Mouse (Mus musculus): ENCODE data around the gene Gm14548. TPM values are rescaled to one million over a fixed set of nuclear protein-coding genes. Genes with fewer than 3 reads are reported as not detected.

Gene Gm14548
- polyA plus RNA-seq (2012; rRNA removed; ENCODE audit: low replicate concordance), result 1.4 and 1.6 TPM in 2 replicates

GRCm38 (mm10) chr7:3898036-3898590 lies at the start of gene Gm14548:
Gm14548 (minus strand) TSS chr7:3898120.

GRCm38 (mm10) chr7:3915387-3915786 lies 17.5 kb upstream of the Gm14548 start, which contains the start of gene Lilra6:
Lilra6 (minus strand) TSS chr7:3915503.

GRCm38 (mm10) chr7:3844951-3845350 lies 53.0 kb downstream of the Gm14548 start, which contains the start of gene Pira2:
Pira2 (minus strand) TSS chr7:3845051.

Other genes starting within 250 kb of the Gm14548 start
- 5.2 and 5.6 TPM in 2 replicates for gene Leng1, start 232.3 kb downstream of the Gm14548 start, polyA plus RNA-seq (2012; rRNA removed; ENCODE audit: low replicate concordance)
- gene Tmc4, start 220.6 kb downstream of the Gm14548 start, polyA plus RNA-seq (2012; rRNA removed; ENCODE audit: low replicate concordance), result 5.0 and 61.2 TPM in 2 replicates
- gene Tsen34, start 205.3 kb downstream of the Gm14548 start, polyA plus RNA-seq (2012; rRNA removed; ENCODE audit: low replicate concordance), result 95.9 and 159 TPM in 2 replicates
- gene Mboat7, start 204.6 kb downstream of the Gm14548 start, polyA plus RNA-seq (2012; rRNA removed; ENCODE audit: low replicate concordance), result 34.0 and 69.4 TPM in 2 replicates
- gene Rps9, start 194.1 kb downstream of the Gm14548 start, polyA plus RNA-seq (2012; rRNA removed; ENCODE audit: low replicate concordance), result 1,410 and 2,641 TPM in 2 replicates
- gene Pirb, start 177.7 kb downstream of the Gm14548 start, polyA plus RNA-seq (2012; rRNA removed; ENCODE audit: low replicate concordance), result 26.6 and 30.3 TPM in 2 replicates
- 0.37 and 0.82 TPM in 2 replicates for gene Gm15448, start 72.4 kb downstream of the Gm14548 start, polyA plus RNA-seq (2012; rRNA removed; ENCODE audit: low replicate concordance)
- 1.3 and 1.7 TPM in 2 replicates for gene Pira2, start 53.1 kb downstream of the Gm14548 start, polyA plus RNA-seq (2012; rRNA removed; ENCODE audit: low replicate concordance)
- gene Lilra6, start 17.4 kb upstream of the Gm14548 start, polyA plus RNA-seq (2012; rRNA removed; ENCODE audit: low replicate concordance), result 2.7 and 3.5 TPM in 2 replicates
- 5.4 and 8.7 TPM in 2 replicates for gene Lair1, start 165.1 kb upstream of the Gm14548 start, polyA plus RNA-seq (2012; rRNA removed; ENCODE audit: low replicate concordance)
- gene Ttyh1, start 221.3 kb upstream of the Gm14548 start, polyA plus RNA-seq (2012; rRNA removed; ENCODE audit: low replicate concordance), result 2.3 and 2.9 TPM in 2 replicates
- 418 and 712 TPM in 2 replicates for gene Leng8, start 238.9 kb upstream of the Gm14548 start, polyA plus RNA-seq (2012; rRNA removed; ENCODE audit: low replicate concordance)